Comparison of ENCODE assay signal across 8 mouse cellular contexts in the genomic region with DNA sequence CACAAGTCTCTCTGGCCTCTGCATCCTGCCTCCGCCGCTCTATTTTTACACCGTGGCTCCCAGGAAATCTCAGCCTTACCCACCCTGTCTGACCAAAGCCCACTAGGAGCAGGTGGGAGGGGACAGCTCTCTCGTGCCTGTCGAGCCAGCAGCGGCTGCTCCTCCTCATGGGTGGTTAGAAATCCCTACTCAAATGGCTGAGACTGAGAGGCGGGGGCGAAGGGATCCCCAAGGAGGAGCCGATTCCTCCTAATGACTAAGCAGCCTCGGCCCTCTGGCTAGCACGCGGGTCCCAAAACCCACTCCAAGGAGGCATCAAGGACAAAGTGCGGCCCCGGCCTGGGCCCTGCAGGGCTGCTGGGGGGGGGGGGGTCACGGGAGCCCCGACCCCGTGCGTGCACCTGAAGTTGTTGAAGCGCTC. TPM values are rescaled to one million over a fixed set of nuclear protein-coding genes. Genes with fewer than 3 reads are reported as not detected.
DNase-seq lines count a peak whose midpoint lies in the region; ATAC-seq and TF ChIP-seq lines count a peak whose summit lies in the region.

No protein-coding gene starts in this region.

- H3K9me3 ChIP-seq in erythroblast, embryonic 14.5 days (ENCODE audit: control insufficient read depth, low read length): no peaks in the 10 kb centered on the region
- H3K9me3 ChIP-seq in hindbrain, embryonic 14.5 days (ENCODE audit: control insufficient read depth, low read length): no peaks in the 10 kb centered on the region

- no peaks in the 10 kb centered on the region for H3K27me3 ChIP-seq in erythroblast, embryonic 14.5 days (ENCODE audit: control insufficient read depth)
- no peaks in the 10 kb centered on the region for H3K27me3 ChIP-seq in hindbrain, embryonic 14.5 days (ENCODE audit: control insufficient read depth, insufficient read depth, low read length)

- H3K9ac ChIP-seq in hindbrain, embryonic 14.5 days: peak overlapping the region; percentile 73

- WGBS in hindbrain, embryonic 14.5 days: 1% methylated on average over 19 of the region's 19 CpGs

- intact Hi-C loops in left cerebral cortex, adult 2 months (cut with DNase I): loop anchor here (1.0 kb wide), 1 partner anchor 33 kb away; the partner anchor contains the start of gene Pdcd2l

- H3K4me3 ChIP-seq in erythroblast, embryonic 14.5 days (replicated peaks): peak overlapping the region; percentile 74
- H3K4me3 ChIP-seq in hindbrain, embryonic 14.5 days (replicated peaks; ENCODE audit: low read length): peak overlapping the region; percentile 78
- peak overlapping the region; percentile 90 for H3K4me3 ChIP-seq in left cerebral cortex, adult 2 months

- TF ChIP-seq CTCF in left cerebral cortex, adult 2 months (IDR thresholded peaks at IDR 0.05): no peak

- peak overlapping the region; percentile 71 for H3K4me2 ChIP-seq in hindbrain, embryonic 14.5 days (replicated peaks)

- H3K4me1 ChIP-seq in erythroblast, embryonic 14.5 days (ENCODE audit: control insufficient read depth): peaks cover 81% of the 10 kb centered on the region
- H3K4me1 ChIP-seq in hindbrain, embryonic 14.5 days (replicated peaks; ENCODE audit: control insufficient read depth, insufficient read depth, low read length): peaks cover 23% of the 10 kb centered on the region; the same call in 1 of the 2 replicates

- peak overlapping the region; percentile 75 for H3K27ac ChIP-seq in hindbrain, embryonic 14.5 days
- peak overlapping the region; percentile 94 for H3K27ac ChIP-seq in left cerebral cortex, adult 2 months

- peaks cover 33% of the 10 kb centered on the region for H3K36me3 ChIP-seq in erythroblast, embryonic 14.5 days (ENCODE audit: control insufficient read depth)
- peaks cover 29% of the 10 kb centered on the region for H3K36me3 ChIP-seq in hindbrain, embryonic 14.5 days (replicated peaks; ENCODE audit: control insufficient read depth, insufficient read depth)

- peak; percentile 67 to 69 for DNase-seq in cerebellum, postnatal 10 days
- DNase-seq in gastrocnemius, adult 18-20 months (ENCODE audit: low spot score): peak; percentile 59
- DNase-seq in hindbrain, embryonic 14.5 days (ENCODE audit: low spot score): peak; percentile 36
- peak; percentile 64 to 72 for DNase-seq in left cerebral cortex, adult 2 months (ENCODE audit: extremely low spot score in 1 of 2, low spot score in 2 of 2)
- DNase-seq in lung, postnatal 25 days (ENCODE audit: low spot score): peak; percentile 14
- peak; percentile 75 for DNase-seq in right cerebral cortex, postnatal 25 days

- ATAC-seq in erythroblast, adult 5-6 weeks (replicated peaks; ENCODE audit: low FRiP score, poor library complexity, severe bottlenecking): no peak
- ATAC-seq in hindbrain, embryonic 14.5 days (ENCODE audit: low FRiP score): peak; percentile 2; the same call in 1 of the 2 replicates

RNA-seq across cellular contexts. Expression of gene Gpi1, which starts 0.4 kb away (rescaled TPM):
- 18.4 and 29.3 TPM in 2 replicates for polyA plus RNA-seq in erythroblast, embryonic 14.5 days (2012)
- total RNA-seq in erythroblast, adult 5-6 weeks (2015; ENCODE audit: low replicate concordance): 159 and 310 TPM in 2 replicates
- total RNA-seq in erythroblast, adult 5-6 weeks (2017; ENCODE audit: low replicate concordance): 142 and 199 TPM in 2 replicates
- 100 to 1,000 TPM; 946 to 968 TPM for total RNA-seq in gastrocnemius, adult 18-20 months (2021)
- 265 and 302 TPM in 2 replicates for polyA plus RNA-seq in hindbrain, embryonic 14.5 days (2014; fragmentation: Nextera tagmentation; extraction: Ambion mirVana)
- 100 to 1,000 TPM; 642 to 716 TPM for total RNA-seq in left cerebral cortex, adult 2 months (2021)

RNA-seq across cellular contexts. Expression of gene Gm6096, which starts 21.1 kb away (rescaled TPM):
- polyA plus RNA-seq in erythroblast, embryonic 14.5 days (2012): not detected in 2 replicates
- total RNA-seq in erythroblast, adult 5-6 weeks (2015; ENCODE audit: low replicate concordance): not detected in 2 replicates
- 2.0 TPM in 1 of 2 replicates, not detected in the other for total RNA-seq in erythroblast, adult 5-6 weeks (2017; ENCODE audit: low replicate concordance)
- not detected for total RNA-seq in gastrocnemius, adult 18-20 months (2021)
- polyA plus RNA-seq in hindbrain, embryonic 14.5 days (2014; fragmentation: Nextera tagmentation; extraction: Ambion mirVana): 0.77 and 1.0 TPM in 2 replicates
- not detected for total RNA-seq in left cerebral cortex, adult 2 months (2021)

RNA-seq across cellular contexts. Expression of gene Pdcd2l, which starts 33.2 kb away (rescaled TPM):
- polyA plus RNA-seq in erythroblast, embryonic 14.5 days (2012): 0.42 and 0.52 TPM in 2 replicates
- 9.0 and 11.5 TPM in 2 replicates for total RNA-seq in erythroblast, adult 5-6 weeks (2015; ENCODE audit: low replicate concordance)
- total RNA-seq in erythroblast, adult 5-6 weeks (2017; ENCODE audit: low replicate concordance): 1.7 and 5.0 TPM in 2 replicates
- 10 to 100 TPM; 13.7 to 15.0 TPM for total RNA-seq in gastrocnemius, adult 18-20 months (2021)
- polyA plus RNA-seq in hindbrain, embryonic 14.5 days (2014; fragmentation: Nextera tagmentation; extraction: Ambion mirVana): 63.8 and 68.9 TPM in 2 replicates
- 10 to 100 TPM; 23.8 to 26.9 TPM for total RNA-seq in left cerebral cortex, adult 2 months (2021)

Comparison
In these comparisons a context has a peak if more than half of its experiments do, and no peak if none do; other contexts are left out.
1. DNase-seq: peak in every context shown above with its lines; median percentile 75 in right cerebral cortex, postnatal 25 days; 68 in cerebellum, postnatal 10 days; 68 in left cerebral cortex, adult 2 months; 59 in gastrocnemius, adult 18-20 months; 36 in hindbrain, embryonic 14.5 days; 14 in lung, postnatal 25 days.